Mouse (Mus musculus) ES-Bruce4 (cell line): Measurements from ENCODE around the gene 3110009E18Rik.

ENCODE experiments used
- CTCF ChIP-seq: IDR thresholded peaks from one replicate; pipeline ENCODE4 v1.8.1; 2011; ENCODE audit warnings: low read depth, low read length
- EP300 ChIP-seq: IDR thresholded peaks from 2 replicates; pipeline ENCODE4 v1.6.1; 2011; ENCODE audit warnings: low read depth, low read length; ENCODE audit not compliant: insufficient read depth
- POLR2A ChIP-seq: IDR thresholded peaks from one replicate; pipeline ENCODE4 v1.8.1; 2011; ENCODE audit warnings: low read length; ENCODE audit not compliant: insufficient read depth

- TF ChIP-seq CTCF: no peak
- TF ChIP-seq EP300: no peak
- TF ChIP-seq POLR2A: no peak
Observed at GRCm38 (mm10) chr1:120192321-120192720, 71.3 kb downstream of the 3110009E18Rik start.
